Mouse (Mus musculus): ENCODE measurements around the gene Fbxo2.

GRCm38 (mm10) chr4:148165551-148165950, 5.1 kb downstream of the Fbxo2 start:
- no peak for TF ChIP-seq GATA1 (IDR thresholded peaks at IDR 0.05; ENCODE audit: borderline replicate concordance, low read length)
- no peak for TF ChIP-seq FLI1 (IDR thresholded peaks at IDR 0.05; ENCODE audit: low read length)

All from megakaryocyte, embryonic 14.5 days (primary cell).